Mouse (Mus musculus) heart, postnatal 0 days (tissue): ENCODE measurements around the gene Rinl.

Experiments
- CTCF ChIP-seq: IDR thresholded peaks from 2 replicates; pipeline ENCODE4 v1.5.1; 2016; ENCODE audit warnings: antibody characterized with exemption, control low read depth, low read depth
- EP300 ChIP-seq: IDR thresholded peaks from 2 replicates; pipeline ENCODE4 v1.6.1; 2016; ENCODE audit warnings: antibody characterized with exemption, low read depth

DNA sequence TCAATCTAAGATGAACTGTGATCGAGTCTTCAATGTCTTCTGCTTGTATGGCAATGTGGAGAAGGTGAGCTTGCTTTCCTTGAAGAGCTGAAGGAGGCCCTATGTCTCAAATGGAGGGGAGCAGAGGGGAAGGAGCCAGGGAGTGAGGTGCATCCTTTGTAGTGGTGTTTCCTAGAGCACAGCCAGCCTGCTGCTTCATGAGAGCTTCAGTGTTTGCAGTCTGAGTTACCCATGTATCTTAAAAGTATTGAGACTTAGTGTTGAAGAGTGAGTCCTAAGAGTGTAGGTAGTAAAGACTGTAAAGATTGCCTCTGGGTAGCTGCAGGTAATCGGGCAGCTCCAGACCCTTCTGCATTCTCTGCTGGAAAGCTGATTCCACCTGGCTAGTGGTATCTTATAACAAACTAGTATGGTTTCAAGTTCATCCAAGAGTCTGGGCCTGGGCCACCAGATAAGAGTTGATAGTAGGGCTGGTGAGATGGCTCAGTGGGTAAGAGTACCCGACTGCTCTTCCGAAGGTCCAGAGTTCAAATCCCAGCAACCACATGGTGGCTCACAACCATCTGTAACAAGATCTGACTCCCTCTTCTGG lies 30.2 kb downstream of the Rinl start:
- TF ChIP-seq CTCF = no peak
- TF ChIP-seq EP300 = no peak
